Mouse (Mus musculus): ENCODE measurements around the gene Ubap1.

GRCm38 (mm10) chr4:41320971-41321370, 27.8 kb upstream of the Ubap1 start:
- TF ChIP-seq GATA1 (IDR thresholded peaks at IDR 0.05; ENCODE audit: borderline replicate concordance, low read length), result no peak
- no peak for TF ChIP-seq FLI1 (IDR thresholded peaks at IDR 0.05; ENCODE audit: low read length)
